Mouse (Mus musculus) hindbrain, embryonic 15.5 days (tissue): ENCODE results near the gene Smyd3. TPM values are rescaled to one million over a fixed set of nuclear protein-coding genes. Genes with fewer than 3 reads are reported as not detected.
A peak's percentile ranks its signal among the peaks of the same experiment; 100 is the strongest.

ENCODE experiments used
- ATAC-seq: fragments of 200-750 bp; cut with Nextera tagmentation; 2 replicates; pipeline ENCODE4 v1.8.0; 2017; ENCODE audit warnings: low read depth, moderate number of reproducible peaks, moderate TSS enrichment; ENCODE audit not compliant: low FRiP score
- H3K27ac ChIP-seq: fragments of 300-500 bp; sonication (generic); replicated peaks from 2 replicates; pipeline ENCODE4 v1.5.1; 2015; ENCODE audit warnings: mild to moderate bottlenecking, inconsistent platforms
- H3K27me3 ChIP-seq: fragments of 300-500 bp; sonication (generic); 2 replicates; pipeline ENCODE4 v1.6.1; 2015; ENCODE audit warnings: control low read depth, inconsistent platforms
- H3K36me3 ChIP-seq: fragments of 300-500 bp; sonication (generic); 2 replicates; pipeline ENCODE4 v1.6.1; 2015; ENCODE audit warnings: control low read depth, inconsistent platforms
- H3K4me1 ChIP-seq: fragments of 300-500 bp; sonication (generic); replicated peaks from 2 replicates; pipeline ENCODE4 v1.6.1; 2015; ENCODE audit warnings: control low read depth, inconsistent platforms
- H3K4me2 ChIP-seq: fragments of 300-500 bp; sonication (generic); 2 replicates; pipeline ENCODE4 v1.6.1; 2015; ENCODE audit warnings: moderate library complexity, mild to moderate bottlenecking, inconsistent platforms
- H3K4me3 ChIP-seq: fragments of 300-500 bp; sonication (generic); 2 replicates; pipeline ENCODE4 v1.5.1; 2015; ENCODE audit warnings: mild to moderate bottlenecking, inconsistent platforms
- H3K9ac ChIP-seq: fragments of 300-500 bp; sonication (generic); 2 replicates; pipeline ENCODE4 v1.6.1; 2015; ENCODE audit warnings: inconsistent platforms
- H3K9me3 ChIP-seq: fragments of 300-500 bp; sonication (generic); 2 replicates; pipeline ENCODE4 v1.6.1; 2016; ENCODE audit warnings: control low read depth, inconsistent platforms
- WGBS: fragments of 180-500 bp; shearing (Covaris S2); methylation state at CpG from one replicate; pipeline ENCODE4 v1.1.7; 2015; 5-methylcytosine and 5-hydroxymethylcytosine counted together
- polyA plus RNA-seq: library from polyadenylated mRNA; unstranded; fragments of >200 nt; fragmentation: Nextera tagmentation; extraction: Ambion mirVana; gene quantifications from 2 replicates; pipeline ENCODE4 v1.2.1, GENCODE M21; 2015

Smyd3 gene
- polyA plus RNA-seq, 1 experiment from 2014 or later = 26.0 TPM

DNA sequence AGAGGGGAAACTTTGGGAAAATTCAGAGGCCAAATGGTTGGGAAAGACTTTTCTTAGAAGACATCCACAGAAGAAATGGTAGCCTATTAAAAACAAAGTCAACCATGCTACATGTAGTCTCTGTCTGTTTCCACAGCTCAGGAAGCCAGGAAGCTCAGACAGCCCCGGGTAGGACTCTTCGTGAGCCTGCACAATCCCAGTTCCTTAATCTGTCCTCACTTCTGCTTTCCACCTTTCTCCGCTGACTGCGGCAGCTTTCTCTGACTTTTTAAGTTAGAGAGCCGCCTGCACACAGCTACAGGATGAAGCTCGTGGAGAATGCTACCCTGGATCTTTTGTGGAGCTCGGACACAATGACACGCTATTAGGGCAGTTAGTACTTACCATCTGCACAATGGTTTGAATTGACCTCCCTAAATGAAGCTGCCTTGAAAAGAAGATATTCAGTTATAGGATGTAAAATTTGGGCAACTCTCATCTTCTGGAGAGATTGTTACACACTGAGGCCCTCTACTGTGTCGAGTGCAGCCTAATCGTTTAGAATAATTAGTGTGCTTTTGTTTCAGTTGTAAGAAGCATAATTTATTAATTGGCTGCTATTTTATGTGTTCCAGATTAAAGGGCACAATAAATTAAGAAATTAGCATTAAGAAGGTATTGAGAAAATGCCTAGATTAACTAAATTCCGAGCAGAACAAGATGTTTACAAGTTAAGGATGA is 444.7 kb downstream of the Smyd3 start:
- 49% methylated on average over 11 of the region's 11 CpGs for WGBS
- Histone ChIP-seq H3K9ac (no peak overlapping the region), H3K27me3 (no peaks in the 10 kb centered on the region), H3K9me3 (no peaks in the 10 kb centered on the region), H3K4me2 (no peak overlapping the region), H3K4me1 (peaks cover 4% of the 10 kb centered on the region), H3K36me3 (no peaks in the 10 kb centered on the region), H3K27ac (no peak overlapping the region), H3K4me3 (no peak overlapping the region)
- no peak for ATAC-seq

DNA sequence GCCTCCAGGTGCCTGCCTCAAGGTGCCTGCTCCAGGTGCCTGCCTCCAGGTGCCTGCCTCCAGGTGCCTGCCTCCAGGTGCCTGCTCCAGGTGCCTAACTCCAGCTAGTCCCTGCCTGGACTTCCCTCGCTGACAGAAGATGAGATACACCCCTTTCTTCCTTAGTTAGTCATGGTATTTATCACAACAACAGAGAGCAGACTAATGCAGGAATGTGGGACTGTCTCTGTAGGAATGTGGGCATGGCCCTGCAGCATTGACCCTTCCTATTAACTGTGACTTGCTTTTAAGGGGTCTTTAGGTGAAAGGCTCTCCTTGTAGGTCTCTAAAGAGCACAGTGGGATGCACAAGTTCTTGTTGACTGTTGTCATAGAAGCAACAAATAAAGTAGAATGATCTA is 445.4 kb downstream of the Smyd3 start:
- no peaks in the 10 kb centered on the region for H3K9me3 ChIP-seq
- H3K4me1 ChIP-seq = peaks cover 4% of the 10 kb centered on the region
- WGBS = 33% methylated on average over 1 of the region's 1 CpGs
- H3K9ac ChIP-seq = no peak overlapping the region
- H3K4me2 ChIP-seq = no peak overlapping the region
- H3K27me3 ChIP-seq = no peaks in the 10 kb centered on the region
- no peaks in the 10 kb centered on the region for H3K36me3 ChIP-seq
- no peak for ATAC-seq
- no peak overlapping the region for H3K27ac ChIP-seq
- no peak overlapping the region for H3K4me3 ChIP-seq

DNA sequence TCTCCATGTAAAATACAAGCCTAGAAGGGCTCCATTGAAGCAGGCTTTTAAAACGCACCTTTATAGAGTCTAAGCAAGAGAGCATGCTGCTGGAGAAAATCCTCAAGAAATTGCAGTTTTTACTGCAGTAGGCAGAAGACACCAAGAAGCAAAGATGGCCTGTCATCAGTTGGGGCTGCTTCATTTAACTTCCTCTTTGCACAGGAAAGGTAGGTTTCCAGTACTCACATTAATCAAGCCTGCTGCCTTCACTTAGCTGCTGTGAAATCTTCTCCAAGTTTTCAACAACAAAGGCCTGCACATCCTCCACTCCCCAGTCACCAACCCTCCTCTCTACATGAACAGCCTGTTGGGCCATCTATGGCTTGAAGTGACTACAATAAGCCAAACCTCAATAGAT is 448.9 kb downstream of the Smyd3 start:
- no peak overlapping the region for H3K9ac ChIP-seq
- no peak overlapping the region for H3K27ac ChIP-seq
- peaks cover 4% of the 10 kb centered on the region for H3K4me1 ChIP-seq
- ATAC-seq = no peak
- no peaks in the 10 kb centered on the region for H3K27me3 ChIP-seq
- no peaks in the 10 kb centered on the region for H3K9me3 ChIP-seq
- no peak overlapping the region for H3K4me3 ChIP-seq
- H3K4me2 ChIP-seq = no peak overlapping the region
- 89% methylated on average over 1 of the region's 1 CpGs for WGBS
- H3K36me3 ChIP-seq = no peaks in the 10 kb centered on the region

DNA sequence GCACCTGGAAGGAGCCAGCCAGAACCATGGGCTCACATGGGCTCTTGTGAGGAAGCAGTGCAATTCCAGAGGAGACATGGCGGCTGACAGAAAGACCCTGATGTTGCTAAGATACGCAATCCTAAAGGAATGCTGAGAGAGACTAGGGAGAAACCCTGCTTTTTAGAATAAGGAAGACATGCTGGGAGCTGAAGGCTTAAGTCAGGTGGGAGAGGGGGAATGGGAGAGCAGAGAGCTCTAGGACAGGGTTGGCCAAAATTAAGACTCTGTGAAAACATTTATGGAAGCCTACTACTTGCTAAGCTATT is 452.6 kb downstream of the Smyd3 start:
- Histone ChIP-seq H3K9me3 (no peaks in the 10 kb centered on the region), H3K36me3 (no peaks in the 10 kb centered on the region), H3K4me1 (peaks cover 18% of the 10 kb centered on the region), H3K27ac (no peak overlapping the region), H3K4me3 (no peak overlapping the region), H3K27me3 (no peaks in the 10 kb centered on the region), H3K9ac (no peak overlapping the region), H3K4me2 (no peak overlapping the region)
- no peak for ATAC-seq
- WGBS = 55% methylated on average over 2 of the region's 2 CpGs

DNA sequence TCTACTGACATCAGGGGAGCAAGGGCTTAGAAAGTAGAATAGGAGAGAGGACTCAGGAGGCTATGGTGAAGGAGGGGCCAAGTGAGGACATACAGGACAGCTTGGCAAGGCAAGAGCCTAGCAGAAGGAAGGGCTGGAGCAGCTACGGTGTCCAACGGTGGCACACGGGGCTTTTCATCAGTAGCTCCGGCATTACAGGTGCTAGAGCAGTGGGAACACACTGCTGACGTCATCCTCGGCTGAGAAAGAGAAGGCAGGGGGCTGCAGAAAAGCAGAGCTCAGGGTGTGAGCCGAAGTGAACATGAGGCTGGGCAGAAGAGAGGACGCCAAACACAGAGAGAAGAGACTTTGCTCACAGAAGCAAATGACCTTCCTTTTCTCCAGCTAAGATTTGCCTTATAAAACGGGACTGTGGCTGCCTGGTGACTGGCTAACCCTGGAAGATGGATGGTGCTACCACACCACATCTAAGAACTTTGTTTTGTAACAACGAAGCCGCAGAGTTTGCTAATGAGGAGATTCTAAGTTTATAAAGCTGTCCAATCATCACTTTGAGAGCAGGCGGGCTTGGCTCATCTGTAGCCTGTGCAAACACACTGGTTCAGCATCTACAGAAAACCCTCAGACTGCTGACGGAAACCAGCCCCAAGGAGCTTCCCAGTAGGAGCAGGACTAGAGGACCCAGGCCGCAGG is 453.1 kb downstream of the Smyd3 start:
- no peak overlapping the region for H3K4me3 ChIP-seq
- WGBS = 79% methylated on average over 14 of the region's 14 CpGs
- no peaks in the 10 kb centered on the region for H3K9me3 ChIP-seq
- no peak overlapping the region for H3K4me2 ChIP-seq
- no peak overlapping the region for H3K9ac ChIP-seq
- no peak overlapping the region for H3K27ac ChIP-seq
- peaks cover 23% of the 10 kb centered on the region for H3K4me1 ChIP-seq
- no peaks in the 10 kb centered on the region for H3K36me3 ChIP-seq
- ATAC-seq = no peak
- H3K27me3 ChIP-seq = no peaks in the 10 kb centered on the region

DNA sequence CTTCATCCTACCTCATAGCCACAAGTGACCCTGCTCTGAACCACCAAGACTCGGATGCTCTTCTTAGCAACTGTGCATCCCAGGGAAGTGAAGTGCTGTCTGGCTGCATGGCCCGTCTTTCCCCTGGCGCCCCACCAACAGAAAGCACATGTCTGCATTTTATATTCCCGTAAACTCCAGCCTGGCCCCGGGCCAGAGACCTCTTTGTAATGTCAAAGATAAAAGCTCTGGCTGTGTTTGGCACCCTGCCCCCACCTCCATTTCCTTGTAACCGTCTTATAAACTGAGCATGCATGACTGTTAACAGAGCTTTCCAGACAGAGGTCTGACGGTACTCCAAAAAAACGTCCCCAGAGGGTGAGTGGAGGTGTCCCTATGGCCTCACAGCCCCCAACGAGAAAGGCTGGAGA is 456.1 kb downstream of the Smyd3 start:
- peak; percentile 47; the same call in 1 of the 2 replicates for ATAC-seq
- H3K27ac ChIP-seq = no peak overlapping the region
- no peaks in the 10 kb centered on the region for H3K9me3 ChIP-seq
- H3K36me3 ChIP-seq = no peaks in the 10 kb centered on the region
- no peak overlapping the region for H3K4me3 ChIP-seq
- H3K4me1 ChIP-seq = peaks cover 24% of the 10 kb centered on the region
- no peak overlapping the region for H3K4me2 ChIP-seq
- WGBS = 18% methylated on average over 9 of the region's 9 CpGs
- H3K9ac ChIP-seq = no peak overlapping the region
- no peaks in the 10 kb centered on the region for H3K27me3 ChIP-seq

DNA sequence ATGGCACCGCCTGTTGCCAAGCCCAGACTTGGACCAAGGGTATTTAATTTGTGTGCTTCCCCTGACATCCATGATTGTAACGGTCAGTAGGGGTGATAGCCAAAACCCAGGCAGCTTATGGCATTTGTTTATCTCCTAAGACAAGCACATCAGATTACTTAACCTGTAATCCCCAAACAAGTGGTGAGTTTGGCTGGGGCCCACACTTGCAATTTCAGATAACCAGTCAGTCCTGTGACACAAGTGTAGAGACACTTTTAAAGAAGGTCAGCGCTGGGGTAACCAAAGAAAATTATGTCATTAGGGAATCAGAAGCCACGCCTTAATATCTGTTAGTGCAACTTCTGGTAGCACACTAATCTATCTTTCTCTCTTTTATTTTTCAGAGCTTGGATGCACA is 456.8 kb downstream of the Smyd3 start:
- no peak overlapping the region for H3K4me2 ChIP-seq
- ATAC-seq = no peak
- H3K9me3 ChIP-seq = no peaks in the 10 kb centered on the region
- 0 out of 2 replicates have a peak overlapping the region, but pooled peaks have one; percentile 9 for H3K27ac ChIP-seq
- peaks cover 24% of the 10 kb centered on the region for H3K4me1 ChIP-seq
- no peaks in the 10 kb centered on the region for H3K36me3 ChIP-seq
- 76% methylated on average over 4 of the region's 4 CpGs for WGBS
- H3K9ac ChIP-seq = no peak overlapping the region
- H3K4me3 ChIP-seq = no peak overlapping the region
- no peaks in the 10 kb centered on the region for H3K27me3 ChIP-seq

DNA sequence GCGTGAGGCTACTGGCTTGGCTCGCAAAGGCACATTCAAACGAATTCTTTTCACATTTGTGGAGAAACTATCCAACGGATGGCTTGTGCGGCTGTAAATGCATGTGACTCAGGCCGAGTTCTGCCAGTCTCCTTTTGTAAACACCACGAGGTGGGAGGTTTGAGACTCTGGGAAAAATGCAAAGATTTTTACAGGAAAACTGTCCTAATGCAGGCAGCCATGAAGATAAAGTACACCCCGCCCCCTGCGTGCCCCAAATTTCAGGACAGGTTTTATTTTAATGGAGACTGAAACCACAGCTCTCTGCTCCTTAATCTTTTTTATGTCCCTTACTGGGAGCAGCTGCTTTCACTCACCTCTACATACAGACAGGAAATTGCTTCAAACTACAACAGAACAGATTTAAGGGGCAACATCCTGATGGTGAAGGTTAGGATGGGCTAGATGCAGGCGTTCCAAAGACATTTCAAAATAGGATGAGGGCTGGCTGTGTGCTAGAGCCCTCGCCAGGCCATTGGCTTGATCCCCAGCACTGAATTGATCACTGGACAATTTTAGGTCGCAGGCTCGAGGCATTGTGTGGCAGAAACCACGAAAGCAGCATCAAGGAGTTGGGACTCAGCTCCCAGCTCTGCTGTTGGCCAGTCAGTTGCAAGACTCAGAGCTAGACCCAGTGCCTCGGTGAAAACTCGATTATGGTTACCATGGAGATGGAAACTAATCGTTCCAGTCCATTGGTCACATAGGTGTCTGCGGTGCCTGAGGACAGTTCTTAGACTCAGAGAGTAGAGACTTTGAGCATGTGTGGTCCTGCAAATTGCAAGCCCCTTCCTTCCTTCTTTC is 457.5 kb downstream of the Smyd3 start:
- ATAC-seq = peak; percentile 71
- WGBS = 41% methylated on average over 18 of the region's 18 CpGs

DNA sequence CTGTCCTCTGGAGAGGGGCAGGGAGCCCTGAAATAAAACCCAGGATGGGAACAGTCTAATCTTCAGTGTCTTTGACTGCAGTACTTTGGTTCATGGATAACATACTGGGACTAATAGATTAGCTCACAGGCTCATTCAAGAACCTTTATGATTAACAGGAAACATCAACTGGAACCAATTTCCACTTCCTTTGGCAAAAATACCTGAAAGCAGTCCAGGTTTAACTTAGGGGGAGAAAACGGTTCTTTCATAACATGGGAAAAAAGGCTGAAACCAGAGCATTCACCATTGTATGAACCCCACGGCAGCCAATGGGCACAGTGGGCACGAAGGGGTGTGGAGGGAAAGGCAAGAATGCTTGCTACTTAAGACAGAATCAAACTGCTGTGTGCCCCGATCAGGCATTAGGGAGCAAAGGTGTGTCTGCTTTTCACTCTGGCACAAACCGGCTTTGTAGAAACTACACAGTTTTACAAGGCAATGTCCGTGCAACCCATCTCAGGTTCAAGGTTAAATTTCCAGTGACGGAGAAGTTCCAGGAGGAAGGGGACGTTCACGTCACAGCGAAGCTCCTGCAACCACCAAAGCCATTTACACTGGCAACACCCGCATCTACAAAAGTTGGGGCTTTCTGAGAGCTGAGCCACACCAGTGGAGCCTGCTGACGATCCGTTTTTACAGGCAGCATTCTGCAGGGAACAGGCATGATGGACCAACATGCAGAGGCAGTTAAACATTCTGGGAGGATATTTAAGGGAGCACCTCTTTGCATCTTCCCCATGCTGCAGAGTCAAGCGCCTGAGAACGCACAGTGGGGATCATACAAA is 458.3 kb downstream of the Smyd3 start:
- Histone ChIP-seq H3K36me3 (no peaks in the 10 kb centered on the region), H3K9ac (no peak overlapping the region), H3K4me3 (no peak overlapping the region), H3K4me2 (no peak overlapping the region), H3K27me3 (no peaks in the 10 kb centered on the region), H3K9me3 (no peaks in the 10 kb centered on the region), H3K4me1 (peaks cover 24% of the 10 kb centered on the region), H3K27ac (0 out of 2 replicates have a peak overlapping the region, but pooled peaks have one; percentile 6)
- ATAC-seq = no peak
- WGBS = 83% methylated on average over 15 of the region's 15 CpGs

More for the DNA sequence above, 457.5 kb downstream of the Smyd3 start:
- no peaks in the 10 kb centered on the region for H3K9me3 ChIP-seq
- no peak overlapping the region for H3K4me2 ChIP-seq
- H3K9ac ChIP-seq = no peak overlapping the region
- no peak overlapping the region for H3K4me3 ChIP-seq
- peaks cover 24% of the 10 kb centered on the region for H3K4me1 ChIP-seq
- no peaks in the 10 kb centered on the region for H3K27me3 ChIP-seq
- no peaks in the 10 kb centered on the region for H3K36me3 ChIP-seq
- H3K27ac ChIP-seq = peak overlapping the region; percentile 9; the same call in 1 of the 2 replicates

DNA sequence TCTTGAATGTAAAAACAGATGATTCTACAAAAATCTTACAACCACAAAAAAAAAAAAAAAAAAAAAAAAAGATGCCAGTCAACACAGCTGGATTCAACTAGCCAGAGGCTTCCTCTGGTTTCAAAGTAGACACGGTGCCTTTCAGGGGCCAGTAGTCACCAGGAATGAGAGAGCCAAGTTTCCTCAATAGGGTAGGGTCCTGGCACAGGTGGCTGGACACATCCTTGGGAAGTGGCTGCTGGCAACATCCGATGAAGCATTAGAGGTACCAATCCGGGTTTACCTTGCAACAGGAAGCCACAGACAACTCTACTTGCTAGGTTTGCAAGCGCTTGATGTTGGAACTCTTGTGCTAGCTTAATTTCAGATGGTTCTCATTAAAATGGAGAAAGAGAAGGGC is 459.2 kb downstream of the Smyd3 start:
- Histone ChIP-seq H3K9me3 (no peaks in the 10 kb centered on the region), H3K4me2 (no peak overlapping the region), H3K27me3 (no peaks in the 10 kb centered on the region), H3K36me3 (no peaks in the 10 kb centered on the region), H3K4me1 (peaks cover 24% of the 10 kb centered on the region), H3K9ac (no peak overlapping the region), H3K4me3 (no peak overlapping the region), H3K27ac (no peak overlapping the region)
- WGBS = 82% methylated on average over 4 of the region's 4 CpGs
- no peak for ATAC-seq

DNA sequence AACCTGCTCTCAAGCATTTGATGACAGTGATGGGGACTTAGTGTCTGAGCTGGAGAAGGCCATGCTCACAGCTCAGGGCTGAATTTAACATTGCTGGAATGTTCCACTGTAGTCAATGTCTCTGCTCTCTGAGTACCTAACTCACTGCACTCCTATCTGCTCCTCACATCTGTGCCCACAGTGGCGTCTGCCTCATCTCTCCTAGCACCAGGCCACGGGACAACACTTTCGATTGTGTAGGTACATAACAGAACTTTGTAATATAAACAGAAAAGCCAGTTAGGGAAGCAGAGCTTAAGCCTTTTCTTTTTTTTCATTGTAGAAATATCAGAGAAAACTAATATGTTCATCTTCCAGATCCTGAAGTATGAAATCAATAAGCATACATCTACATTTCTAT is 462.1 kb downstream of the Smyd3 start:
- ATAC-seq = no peak
- Histone ChIP-seq H3K4me1 (peaks cover 11% of the 10 kb centered on the region), H3K9ac (no peak overlapping the region), H3K27me3 (no peaks in the 10 kb centered on the region), H3K36me3 (no peaks in the 10 kb centered on the region), H3K4me3 (no peak overlapping the region), H3K9me3 (no peaks in the 10 kb centered on the region), H3K4me2 (no peak overlapping the region), H3K27ac (no peak overlapping the region)
- 86% methylated on average over 3 of the region's 3 CpGs for WGBS
